Mouse (Mus musculus) heart, embryonic 16.5 days (tissue): ENCODE measurements around the gene Sgf29. TPM values are rescaled to one million over a fixed set of nuclear protein-coding genes. Genes with fewer than 3 reads are reported as not detected.
"Not testable (repeated sequence)": the region's sequence is repeated elsewhere in the genome, so short reads cannot be mapped to it uniquely, and the experiment has no call there.

Experiments used
- ATAC-seq: fragments of 200-750 bp; cut with Nextera tagmentation; replicated peaks from 2 replicates; pipeline ENCODE4 v1.8.0; 2017; ENCODE audit warnings: moderate number of reproducible peaks; ENCODE audit not compliant: insufficient read depth, low FRiP score; ENCODE audit errors: extremely low read depth
- H3K27ac ChIP-seq: fragments of 300-500 bp; sonication (generic); 2 replicates; pipeline ENCODE4 v1.5.1; 2014; ENCODE audit warnings: mild to moderate bottlenecking, low read length, control low read depth, moderate library complexity
- H3K27me3 ChIP-seq: fragments of 300-500 bp; sonication (generic); 2 replicates; pipeline ENCODE4 v1.6.1; 2014; ENCODE audit warnings: low read length, mixed read lengths; ENCODE audit not compliant: control insufficient read depth, insufficient read depth
- H3K36me3 ChIP-seq: fragments of 300-500 bp; sonication (generic); 2 replicates; pipeline ENCODE4 v1.6.1; 2014; ENCODE audit not compliant: control insufficient read depth, insufficient read depth
- H3K4me1 ChIP-seq: fragments of 300-500 bp; sonication (generic); 2 replicates; pipeline ENCODE4 v1.6.1; 2014; ENCODE audit warnings: low read length, mixed read lengths; ENCODE audit not compliant: control insufficient read depth, insufficient read depth
- H3K4me2 ChIP-seq: fragments of 300-500 bp; sonication (generic); 2 replicates; pipeline ENCODE4 v1.6.1; 2014; ENCODE audit warnings: low read depth, mild to moderate bottlenecking, control low read depth, low read length
- H3K4me3 ChIP-seq: fragments of 300-500 bp; sonication (generic); 2 replicates; pipeline ENCODE4 v1.5.1; 2014; ENCODE audit warnings: mild to moderate bottlenecking, control low read depth, low read length
- H3K9ac ChIP-seq: fragments of 300-500 bp; sonication (generic); 2 replicates; pipeline ENCODE4 v1.6.1; 2014; ENCODE audit warnings: low read length, control low read depth
- H3K9me3 ChIP-seq: fragments of 300-500 bp; sonication (generic); replicated peaks from 2 replicates; pipeline ENCODE4 v1.6.1; 2016; ENCODE audit warnings: low read length; ENCODE audit not compliant: control insufficient read depth
- WGBS: fragments of 180-500 bp; shearing (Covaris S2); extraction: QIAGEN DNeasy Blood & Tissue Kit; methylation state at CpG from one replicate; pipeline ENCODE4 v1.1.7; 2014; 5-methylcytosine and 5-hydroxymethylcytosine counted together
- polyA plus RNA-seq: library from polyadenylated mRNA; unstranded; fragments of >200 nt; fragmentation: Nextera tagmentation; extraction: Ambion mirVana; gene quantifications from 2 replicates; pipeline ENCODE4 v1.2.1, GENCODE M21; 2015

The Sgf29 gene
- polyA plus RNA-seq, 1 experiment from 2014 or later = 39.1 TPM

- no peak overlapping the region for H3K9ac ChIP-seq
- no peaks in the 10 kb centered on the region for H3K9me3 ChIP-seq
- WGBS = 56% methylated on average over 2 of the region's 2 CpGs
- H3K4me3 ChIP-seq = no peak overlapping the region
- no peaks in the 10 kb centered on the region for H3K36me3 ChIP-seq
- H3K4me2 ChIP-seq = no peak overlapping the region
- no peaks in the 10 kb centered on the region for H3K27me3 ChIP-seq
- no peak overlapping the region for H3K27ac ChIP-seq
- no peaks in the 10 kb centered on the region for H3K4me1 ChIP-seq
- ATAC-seq = no peak
These were observed 16.6 kb upstream of the Sgf29 start for GRCm38 (mm10) chr7:126632478-126632877.

GRCm38 (mm10) chr7:126635375-126635774 lies 13.7 kb upstream of the Sgf29 start:
- Histone ChIP-seq H3K4me1 (no peaks in the 10 kb centered on the region), H3K4me3 (no peak overlapping the region), H3K9ac (no peak overlapping the region), H3K9me3 (no peaks in the 10 kb centered on the region), H3K36me3 (no peaks in the 10 kb centered on the region), H3K4me2 (no peak overlapping the region), H3K27me3 (no peaks in the 10 kb centered on the region), H3K27ac (no peak overlapping the region)
- ATAC-seq = no peak

- Histone ChIP-seq H3K27ac (no peak overlapping the region), H3K9ac (no peak overlapping the region), H3K4me2 (no peak overlapping the region), H3K27me3 (no peaks in the 10 kb centered on the region), H3K4me3 (no peak overlapping the region), H3K4me1 (no peaks in the 10 kb centered on the region), H3K9me3 (no peaks in the 10 kb centered on the region), H3K36me3 (no peaks in the 10 kb centered on the region)
- no peak for ATAC-seq
- 13% methylated on average over 4 of the region's 4 CpGs for WGBS
These were observed 12.2 kb upstream of the Sgf29 start for GRCm38 (mm10) chr7:126636733-126637520.

- no peak overlapping the region for H3K27ac ChIP-seq
- H3K4me2 ChIP-seq = no peak overlapping the region
- no peaks in the 10 kb centered on the region for H3K27me3 ChIP-seq
- no peaks in the 10 kb centered on the region for H3K9me3 ChIP-seq
- no peaks in the 10 kb centered on the region for H3K36me3 ChIP-seq
- ATAC-seq = no peak
- no peak overlapping the region for H3K4me3 ChIP-seq
- no peaks in the 10 kb centered on the region for H3K4me1 ChIP-seq
- no peak overlapping the region for H3K9ac ChIP-seq
- WGBS = 62% methylated on average over 5 of the region's 5 CpGs
These were observed 6.4 kb upstream of the Sgf29 start for GRCm38 (mm10) chr7:126642545-126643243.

GRCm38 (mm10) chr7:126643244-126643617 lies 5.9 kb upstream of the Sgf29 start:
- WGBS = 66% methylated on average over 2 of the region's 3 CpGs
- not testable (repeated sequence) for ATAC-seq, H3K4me1 ChIP-seq, H3K9ac ChIP-seq, H3K4me3 ChIP-seq, H3K27me3 ChIP-seq, H3K36me3 ChIP-seq, H3K4me2 ChIP-seq, H3K9me3 ChIP-seq, H3K27ac ChIP-seq

- no peak overlapping the region for H3K27ac ChIP-seq
- no peak for ATAC-seq
- no peaks in the 10 kb centered on the region for H3K36me3 ChIP-seq
- H3K27me3 ChIP-seq = no peaks in the 10 kb centered on the region
- no peak overlapping the region for H3K9ac ChIP-seq
- no peaks in the 10 kb centered on the region for H3K9me3 ChIP-seq
- no peak overlapping the region for H3K4me3 ChIP-seq
- no peak overlapping the region for H3K4me2 ChIP-seq
- H3K4me1 ChIP-seq = no peaks in the 10 kb centered on the region
- WGBS = 60% methylated on average over 3 of the region's 3 CpGs
These were observed 4.8 kb upstream of the Sgf29 start for GRCm38 (mm10) chr7:126644345-126644744.

- no peak overlapping the region for H3K4me2 ChIP-seq
- no peak overlapping the region for H3K9ac ChIP-seq
- H3K4me3 ChIP-seq = no peak overlapping the region
- no peaks in the 10 kb centered on the region for H3K27me3 ChIP-seq
- H3K27ac ChIP-seq = peak overlapping the region; percentile 44; the same call in 1 of the 2 replicates
- no peaks in the 10 kb centered on the region for H3K36me3 ChIP-seq
- H3K4me1 ChIP-seq = peaks cover 1% of the 10 kb centered on the region; the same call in 1 of the 2 replicates
- no peak for ATAC-seq
- no peaks in the 10 kb centered on the region for H3K9me3 ChIP-seq
These were observed 4.2 kb upstream of the Sgf29 start for GRCm38 (mm10) chr7:126644914-126645313.

GRCm38 (mm10) chr7:126645708-126646107 lies 3.4 kb upstream of the Sgf29 start:
- H3K36me3 ChIP-seq = no peaks in the 10 kb centered on the region
- no peaks in the 10 kb centered on the region for H3K9me3 ChIP-seq
- H3K4me3 ChIP-seq = no peak overlapping the region
- H3K27me3 ChIP-seq = no peaks in the 10 kb centered on the region
- 56% methylated on average over 5 of the region's 5 CpGs for WGBS
- no peak overlapping the region for H3K4me2 ChIP-seq
- peak overlapping the region; percentile 44; the same call in 1 of the 2 replicates for H3K27ac ChIP-seq
- peaks cover 5% of the 10 kb centered on the region; the same call in 1 of the 2 replicates for H3K4me1 ChIP-seq
- ATAC-seq = no peak
- no peak overlapping the region for H3K9ac ChIP-seq

- no peak overlapping the region for H3K27ac ChIP-seq
- no peaks in the 10 kb centered on the region for H3K36me3 ChIP-seq
- peak overlapping the region; percentile 76 for H3K4me2 ChIP-seq
- H3K9ac ChIP-seq = no peak overlapping the region
- H3K9me3 ChIP-seq = no peaks in the 10 kb centered on the region
- H3K4me3 ChIP-seq = no peak overlapping the region; the same call in 1 of the 2 replicates
- ATAC-seq = no peak
- WGBS = 83% methylated on average over 4 of the region's 4 CpGs
- no peaks in the 10 kb centered on the region for H3K27me3 ChIP-seq
- H3K4me1 ChIP-seq = peaks cover 5% of the 10 kb centered on the region; the same call in 1 of the 2 replicates
These were observed 623 bp upstream of the Sgf29 start for GRCm38 (mm10) chr7:126648486-126648885.
